25 mouse cellular contexts compared by ENCODE assay signal in genomic region chr7:45665303-45666138, GRCm38 (mm10). TPM values are rescaled to one million over a fixed set of nuclear protein-coding genes. Genes with fewer than 3 reads are reported as not detected.
DNase-seq lines count a peak whose midpoint lies in the region; ATAC-seq lines count a peak whose summit lies in the region.
"Had no signal": no experiment of that assay in that cellular context is flagged by ENCODE, and none has a peak within 500 bp of the region (broad histone marks: within the 10 kb centered on the region; RNA-seq: fewer than 3 reads in every experiment).

No protein-coding gene starts in this region.

- 0 out of 2 replicates have a peak, but pooled peaks have one; percentile 27 for ATAC-seq in lung, embryonic 15.5 days (ENCODE audit: borderline replicate concordance, extremely low read depth, low FRiP score, low TSS enrichment)
- peak; percentile 49; the same call in 1 of the 2 replicates for ATAC-seq in intestine, embryonic 15.5 days
- ATAC-seq in stomach, embryonic 15.5 days (ENCODE audit: insufficient read depth, low FRiP score, low read depth): peak; percentile 36; the same call in 1 of the 2 replicates
- ATAC-seq: liver, embryonic 12.5 days; midbrain, embryonic 15.5 days had no signal

- no peaks in the 10 kb centered on the region for H3K27me3 ChIP-seq in lung, embryonic 15.5 days
- no peaks in the 10 kb centered on the region; the same call in 1 of the 2 replicates for H3K27me3 ChIP-seq in intestine, embryonic 15.5 days (replicated peaks)
- H3K27me3 ChIP-seq in stomach, embryonic 15.5 days (replicated peaks): no peaks in the 10 kb centered on the region
- H3K27me3 ChIP-seq: embryonic facial prominence, embryonic 12.5 days; heart, embryonic 13.5 days; midbrain, embryonic 15.5 days; neural tube, embryonic 15.5 days had no signal

- H3K9me3 ChIP-seq in lung, embryonic 15.5 days: no peaks in the 10 kb centered on the region
- H3K9me3 ChIP-seq in intestine, embryonic 15.5 days: no peaks in the 10 kb centered on the region
- H3K9me3 ChIP-seq in stomach, embryonic 15.5 days: no peaks in the 10 kb centered on the region
- H3K9me3 ChIP-seq: embryonic facial prominence, embryonic 12.5 days; liver, embryonic 12.5 days; midbrain, embryonic 15.5 days; neural tube, embryonic 15.5 days had no signal

- H3K27ac ChIP-seq in lung, embryonic 15.5 days: no peak overlapping the region
- 0 out of 2 replicates have a peak overlapping the region, but pooled peaks have one; percentile 11 for H3K27ac ChIP-seq in intestine, embryonic 15.5 days
- peak overlapping the region; percentile 48 for H3K27ac ChIP-seq in stomach, embryonic 15.5 days
- H3K27ac ChIP-seq: embryonic facial prominence, embryonic 12.5 days; heart, embryonic 13.5 days; hindbrain, embryonic 14.5 days; liver, embryonic 12.5 days; midbrain, embryonic 15.5 days; neural tube, embryonic 15.5 days had no signal

- peaks cover 20% of the 10 kb centered on the region for H3K4me1 ChIP-seq in lung, embryonic 15.5 days
- peaks cover 23% of the 10 kb centered on the region for H3K4me1 ChIP-seq in intestine, embryonic 15.5 days (replicated peaks)
- H3K4me1 ChIP-seq in stomach, embryonic 15.5 days: peaks cover 12% of the 10 kb centered on the region; the same call in 1 of the 2 replicates
- H3K4me1 ChIP-seq: midbrain, embryonic 15.5 days; neural tube, embryonic 15.5 days had no signal

- H3K9ac ChIP-seq in lung, embryonic 15.5 days: no peak overlapping the region
- peak overlapping the region; percentile 23; the same call in 1 of the 2 replicates for H3K9ac ChIP-seq in intestine, embryonic 15.5 days
- H3K9ac ChIP-seq in stomach, embryonic 15.5 days: no peak overlapping the region
- H3K9ac ChIP-seq: embryonic facial prominence, embryonic 12.5 days; heart, embryonic 13.5 days; hindbrain, embryonic 14.5 days; liver, embryonic 12.5 days; midbrain, embryonic 15.5 days; neural tube, embryonic 15.5 days had no signal

- 36% methylated on average over 13 of the region's 13 CpGs for WGBS in lung, embryonic 15.5 days
- 39% methylated on average over 13 of the region's 13 CpGs for WGBS in intestine, embryonic 15.5 days
- 49% methylated on average over 13 of the region's 13 CpGs for WGBS in stomach, embryonic 15.5 days

- peak overlapping the region; percentile 11; the same call in 1 of the 2 replicates for H3K4me2 ChIP-seq in lung, embryonic 15.5 days
- H3K4me2 ChIP-seq in intestine, embryonic 15.5 days (replicated peaks): peak overlapping the region; percentile 33
- H3K4me2 ChIP-seq in stomach, embryonic 15.5 days: peak overlapping the region; percentile 23; the same call in 1 of the 2 replicates
- H3K4me2 ChIP-seq: embryonic facial prominence, embryonic 12.5 days; heart, embryonic 13.5 days; hindbrain, embryonic 14.5 days; liver, embryonic 12.5 days; midbrain, embryonic 15.5 days; neural tube, embryonic 15.5 days had no signal

- DNase-seq in embryo, embryonic 10 days (ENCODE audit: low spot score): peak; percentile 45
- DNase-seq in embryo, embryonic 9.5 days (ENCODE audit: extremely low spot score): no peak
- DNase-seq in lung, postnatal 36 days: no peak
- DNase-seq in spleen, postnatal 14 days (ENCODE audit: low spot score in 2 of 2): no peak
- no peak for DNase-seq in thymus, postnatal 25 days
- DNase-seq: adrenal gland, postnatal 25 days; cerebellum, adult 11 months; heart, adult 11 months; kidney, adult 18-20 months; kidney, postnatal 25 days; left cerebral cortex, postnatal 4 days; lung, postnatal 14 days; spleen, adult 18-20 months; thymus, postnatal 36 days had no signal

- no peaks in the 10 kb centered on the region for H3K36me3 ChIP-seq in lung, embryonic 15.5 days
- no peaks in the 10 kb centered on the region for H3K36me3 ChIP-seq in intestine, embryonic 15.5 days
- no peaks in the 10 kb centered on the region for H3K36me3 ChIP-seq in stomach, embryonic 15.5 days
- H3K36me3 ChIP-seq: embryonic facial prominence, embryonic 12.5 days; G1E; heart, embryonic 13.5 days; liver, embryonic 12.5 days; midbrain, embryonic 15.5 days; neural tube, embryonic 15.5 days had no signal

- H3K4me3 ChIP-seq in lung, embryonic 15.5 days: no peak overlapping the region
- H3K4me3 ChIP-seq in intestine, embryonic 15.5 days (replicated peaks): peak overlapping the region; percentile 18
- H3K4me3 ChIP-seq in stomach, embryonic 15.5 days (replicated peaks): peak overlapping the region; percentile 2; the same call in 1 of the 2 replicates
- H3K4me3 ChIP-seq: embryonic facial prominence, embryonic 12.5 days; heart, embryonic 13.5 days; liver, embryonic 12.5 days; midbrain, embryonic 15.5 days; neural tube, embryonic 15.5 days had no signal

RNA-seq across cellular contexts. Expression of gene Fut2, which starts 0.7 kb away (rescaled TPM):
- 0.57 and 0.69 TPM in 2 replicates for polyA plus RNA-seq in lung, embryonic 15.5 days (2015; fragmentation: Nextera tagmentation; extraction: Ambion mirVana)
- 12.2 and 12.8 TPM in 2 replicates for polyA plus RNA-seq in intestine, embryonic 15.5 days (2015; fragmentation: Nextera tagmentation; extraction: Ambion mirVana)
- 5.2 and 6.7 TPM in 2 replicates for polyA plus RNA-seq in stomach, embryonic 15.5 days (2015; fragmentation: Nextera tagmentation; extraction: Ambion mirVana)
- polyA plus RNA-seq: forebrain, embryonic 11.5 days; G1E; liver, embryonic 12.5 days had no signal

RNA-seq across cellular contexts. Expression of gene Ntn5, which starts 18.3 kb away (rescaled TPM):
- polyA plus RNA-seq in lung, embryonic 15.5 days (2015; fragmentation: Nextera tagmentation; extraction: Ambion mirVana): 0.52 and 0.69 TPM in 2 replicates
- polyA plus RNA-seq in intestine, embryonic 15.5 days (2015; fragmentation: Nextera tagmentation; extraction: Ambion mirVana): 0.73 TPM in 2 replicates
- 0.70 and 1.0 TPM in 2 replicates for polyA plus RNA-seq in stomach, embryonic 15.5 days (2015; fragmentation: Nextera tagmentation; extraction: Ambion mirVana)
- polyA plus RNA-seq: liver, embryonic 12.5 days had no signal

RNA-seq across cellular contexts. Expression of gene Mamstr, which starts 25.7 kb away (rescaled TPM):
- 7.7 and 9.5 TPM in 2 replicates for polyA plus RNA-seq in lung, embryonic 15.5 days (2015; fragmentation: Nextera tagmentation; extraction: Ambion mirVana)
- polyA plus RNA-seq in intestine, embryonic 15.5 days (2015; fragmentation: Nextera tagmentation; extraction: Ambion mirVana): 5.2 and 7.3 TPM in 2 replicates
- polyA plus RNA-seq in stomach, embryonic 15.5 days (2015; fragmentation: Nextera tagmentation; extraction: Ambion mirVana): 7.4 and 9.5 TPM in 2 replicates
- polyA plus RNA-seq: G1E had no signal

RNA-seq across cellular contexts. Expression of gene Sec1, which starts 28.7 kb away (rescaled TPM):
- polyA plus RNA-seq in lung, embryonic 15.5 days (2015; fragmentation: Nextera tagmentation; extraction: Ambion mirVana): 0.21 and 0.42 TPM in 2 replicates
- 1.9 and 2.0 TPM in 2 replicates for polyA plus RNA-seq in intestine, embryonic 15.5 days (2015; fragmentation: Nextera tagmentation; extraction: Ambion mirVana)
- polyA plus RNA-seq in stomach, embryonic 15.5 days (2015; fragmentation: Nextera tagmentation; extraction: Ambion mirVana): 3.6 and 4.5 TPM in 2 replicates

RNA-seq across cellular contexts. Expression of gene Car11, which starts 34.1 kb away (rescaled TPM):
- polyA plus RNA-seq in lung, embryonic 15.5 days (2015; fragmentation: Nextera tagmentation; extraction: Ambion mirVana): 2.4 and 4.6 TPM in 2 replicates
- polyA plus RNA-seq in intestine, embryonic 15.5 days (2015; fragmentation: Nextera tagmentation; extraction: Ambion mirVana): 5.5 and 6.4 TPM in 2 replicates
- polyA plus RNA-seq in stomach, embryonic 15.5 days (2015; fragmentation: Nextera tagmentation; extraction: Ambion mirVana): 9.6 and 10.1 TPM in 2 replicates
